In genomic region chr19:57198029-57198428, GRCm38 (mm10) we compare ENCODE assay signal across 8 mouse cellular contexts.
DNase-seq lines count a peak whose midpoint lies in the region; ATAC-seq lines count a peak whose summit lies in the region.

No protein-coding gene starts in this region.

- peak; percentile 29; the same call in 1 of the 2 replicates for ATAC-seq in lung, embryonic 15.5 days (ENCODE audit: borderline replicate concordance, extremely low read depth, low FRiP score, low TSS enrichment)
- peak; percentile 47 for ATAC-seq in intestine, embryonic 16.5 days
- no peak for ATAC-seq in stomach, embryonic 14.5 days (ENCODE audit: insufficient number of reproducible peaks, insufficient read depth, low FRiP score, low read depth)

- DNase-seq in frontal cortex, postnatal 36 days (ENCODE audit: low spot score in 2 of 2) = peak; percentile 32 to 46
- DNase-seq in frontal cortex, postnatal 25 days (ENCODE audit: low spot score in 2 of 2) = no peak
- DNase-seq in lung, postnatal 36 days = no peak
- no peak for DNase-seq in gastrocnemius, postnatal 36 days
- DNase-seq in gastrocnemius, postnatal 25 days = no peak

- peak overlapping the region; percentile 74 for H3K27ac ChIP-seq in lung, embryonic 15.5 days
- H3K27ac ChIP-seq in intestine, embryonic 16.5 days (ENCODE audit: low read length) = no peak overlapping the region
- H3K27ac ChIP-seq in stomach, embryonic 14.5 days (ENCODE audit: low read length) = peak overlapping the region; percentile 75; the same call in 1 of the 2 replicates

- H3K4me1 ChIP-seq in lung, embryonic 15.5 days = peaks cover 77% of the 10 kb centered on the region
- H3K4me1 ChIP-seq in intestine, embryonic 16.5 days (ENCODE audit: control insufficient read depth, insufficient read depth, low read length) = peaks cover 34% of the 10 kb centered on the region
- peaks cover 29% of the 10 kb centered on the region for H3K4me1 ChIP-seq in stomach, embryonic 14.5 days (ENCODE audit: control insufficient read depth, insufficient read depth, low read length)

- no peak overlapping the region; the same call in 1 of the 2 replicates for H3K4me3 ChIP-seq in lung, embryonic 15.5 days
- H3K4me3 ChIP-seq in intestine, embryonic 16.5 days (ENCODE audit: low read length) = no peak overlapping the region
- peak overlapping the region; percentile 37; the same call in 1 of the 2 replicates for H3K4me3 ChIP-seq in stomach, embryonic 14.5 days (ENCODE audit: low read depth, low read length)

- H3K4me2 ChIP-seq in lung, embryonic 15.5 days = peak overlapping the region; percentile 78
- 0 out of 2 replicates have a peak overlapping the region, but pooled peaks have one; percentile 90 for H3K4me2 ChIP-seq in intestine, embryonic 16.5 days (ENCODE audit: low read depth, low read length)
- H3K4me2 ChIP-seq in stomach, embryonic 14.5 days (replicated peaks; ENCODE audit: low read depth, low read length) = peak overlapping the region; percentile 90; the same call in 1 of the 2 replicates

- WGBS in lung, embryonic 15.5 days = 29% methylated on average over 5 of the region's 5 CpGs
- 33% methylated on average over 5 of the region's 5 CpGs for WGBS in intestine, embryonic 16.5 days
- WGBS in stomach, embryonic 14.5 days = 26% methylated on average over 5 of the region's 5 CpGs

- no peak overlapping the region for H3K9ac ChIP-seq in lung, embryonic 15.5 days
- no peak overlapping the region for H3K9ac ChIP-seq in intestine, embryonic 16.5 days (ENCODE audit: low read depth, low read length)
- no peak overlapping the region for H3K9ac ChIP-seq in stomach, embryonic 14.5 days (replicated peaks; ENCODE audit: low read depth, low read length)

- no peaks in the 10 kb centered on the region for H3K9me3 ChIP-seq in lung, embryonic 15.5 days
- H3K9me3 ChIP-seq in intestine, embryonic 16.5 days (ENCODE audit: control insufficient read depth, low read length) = no peaks in the 10 kb centered on the region
- no peaks in the 10 kb centered on the region for H3K9me3 ChIP-seq in stomach, embryonic 14.5 days (ENCODE audit: control insufficient read depth, low read depth, low read length)

- intact Hi-C loops in gastrocnemius, postnatal 36 days (cut with DNase I) = no loop called here

- no peaks in the 10 kb centered on the region for H3K36me3 ChIP-seq in lung, embryonic 15.5 days
- no peaks in the 10 kb centered on the region for H3K36me3 ChIP-seq in intestine, embryonic 16.5 days (ENCODE audit: control insufficient read depth, insufficient read depth, low read length)
- no peaks in the 10 kb centered on the region for H3K36me3 ChIP-seq in stomach, embryonic 14.5 days (ENCODE audit: control insufficient read depth, insufficient read depth, low read length)

- H3K27me3 ChIP-seq in lung, embryonic 15.5 days = peaks cover 18% of the 10 kb centered on the region; the same call in 1 of the 2 replicates
- no peaks in the 10 kb centered on the region for H3K27me3 ChIP-seq in intestine, embryonic 16.5 days (replicated peaks; ENCODE audit: control insufficient read depth, insufficient read depth, low read length)
- H3K27me3 ChIP-seq in stomach, embryonic 14.5 days (ENCODE audit: control insufficient read depth, insufficient read depth, low read length) = no peaks in the 10 kb centered on the region

Comparison
In these comparisons a context has a peak if more than half of its experiments do, and no peak if none do; other contexts are left out.
1. DNase-seq: peak in frontal cortex, postnatal 36 days (2 of 2); none in frontal cortex, postnatal 25 days (0 of 2), lung, postnatal 36 days (single experiment), gastrocnemius, postnatal 36 days (0 of 2) and gastrocnemius, postnatal 25 days (single experiment).
2. Peak in every context shown above with its lines, with median percentiles within 50 percentile points of each other: H3K4me2 ChIP-seq.